Mouse (Mus musculus) heart, embryonic 16.5 days (tissue): Measurements from ENCODE around the gene Ccng1. TPM values are rescaled to one million over a fixed set of nuclear protein-coding genes. Genes with fewer than 3 reads are reported as not detected.

Experiments used
- ATAC-seq: fragments of 200-750 bp; cut with Nextera tagmentation; replicated peaks from 2 replicates; pipeline ENCODE4 v1.8.0; 2017; ENCODE audit warnings: moderate number of reproducible peaks; ENCODE audit not compliant: insufficient read depth, low FRiP score; ENCODE audit errors: extremely low read depth
- H3K27ac ChIP-seq: fragments of 300-500 bp; sonication (generic); 2 replicates; pipeline ENCODE4 v1.5.1; 2014; ENCODE audit warnings: mild to moderate bottlenecking, low read length, control low read depth, moderate library complexity
- H3K27me3 ChIP-seq: fragments of 300-500 bp; sonication (generic); 2 replicates; pipeline ENCODE4 v1.6.1; 2014; ENCODE audit warnings: low read length, mixed read lengths; ENCODE audit not compliant: control insufficient read depth, insufficient read depth
- H3K36me3 ChIP-seq: fragments of 300-500 bp; sonication (generic); 2 replicates; pipeline ENCODE4 v1.6.1; 2014; ENCODE audit not compliant: control insufficient read depth, insufficient read depth
- H3K4me1 ChIP-seq: fragments of 300-500 bp; sonication (generic); 2 replicates; pipeline ENCODE4 v1.6.1; 2014; ENCODE audit warnings: low read length, mixed read lengths; ENCODE audit not compliant: control insufficient read depth, insufficient read depth
- H3K4me2 ChIP-seq: fragments of 300-500 bp; sonication (generic); 2 replicates; pipeline ENCODE4 v1.6.1; 2014; ENCODE audit warnings: low read depth, mild to moderate bottlenecking, control low read depth, low read length
- H3K4me3 ChIP-seq: fragments of 300-500 bp; sonication (generic); 2 replicates; pipeline ENCODE4 v1.5.1; 2014; ENCODE audit warnings: mild to moderate bottlenecking, control low read depth, low read length
- H3K9ac ChIP-seq: fragments of 300-500 bp; sonication (generic); 2 replicates; pipeline ENCODE4 v1.6.1; 2014; ENCODE audit warnings: low read length, control low read depth
- H3K9me3 ChIP-seq: fragments of 300-500 bp; sonication (generic); replicated peaks from 2 replicates; pipeline ENCODE4 v1.6.1; 2016; ENCODE audit warnings: low read length; ENCODE audit not compliant: control insufficient read depth
- WGBS: fragments of 180-500 bp; shearing (Covaris S2); extraction: QIAGEN DNeasy Blood & Tissue Kit; methylation state at CpG from one replicate; pipeline ENCODE4 v1.1.7; 2014; 5-methylcytosine and 5-hydroxymethylcytosine counted together
- polyA plus RNA-seq: library from polyadenylated mRNA; unstranded; fragments of >200 nt; fragmentation: Nextera tagmentation; extraction: Ambion mirVana; gene quantifications from 2 replicates; pipeline ENCODE4 v1.2.1, GENCODE M21; 2015

Gene Ccng1
- polyA plus RNA-seq, result 150 and 163 TPM in 2 replicates

DNA sequence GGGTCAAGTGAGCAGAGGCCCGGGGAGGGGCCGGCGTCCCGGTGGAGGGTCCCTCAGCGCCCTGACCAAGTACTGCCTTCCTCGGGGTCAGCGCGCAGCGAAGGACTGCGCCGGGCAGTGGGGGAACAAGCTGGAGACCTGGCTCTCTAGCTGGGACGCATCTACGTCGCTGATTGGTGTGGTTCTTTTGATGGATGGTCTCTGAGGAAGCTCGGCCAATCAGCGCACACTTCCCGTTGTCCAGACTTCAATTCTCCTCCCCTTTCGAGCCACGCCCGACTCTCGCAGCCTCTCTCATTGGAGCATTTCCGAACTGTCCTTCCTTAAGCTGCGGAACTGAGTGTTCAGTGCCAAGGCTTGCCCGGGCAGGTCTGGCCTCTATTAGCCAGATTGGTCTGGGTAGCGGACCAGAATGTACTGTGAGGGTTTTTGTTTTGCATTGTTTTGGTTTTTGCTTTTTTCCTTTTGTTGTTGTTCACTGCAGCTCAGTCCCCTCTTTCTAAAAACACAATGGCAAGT, at the start of gene Ccng1:
Ccng1 (minus strand) TSS at position 203 of the 519 bp plus-strand sequence.
- H3K9ac ChIP-seq, result peak within 1 kb of the TSS; percentile 98
- under 1% methylated on average over 25 of the region's 25 CpGs for WGBS
- ATAC-seq, result peak; percentile 98
- H3K4me2 ChIP-seq, result peak within 1 kb of the TSS; percentile 69
- peak within 1 kb of the TSS; percentile 96 for H3K27ac ChIP-seq
- peaks cover 16% of the 10 kb centered on the region for H3K4me1 ChIP-seq
- no peaks in the 10 kb centered on the region for H3K9me3 ChIP-seq
- H3K4me3 ChIP-seq, result peak within 1 kb of the TSS; percentile 92
- H3K36me3 ChIP-seq, result peaks cover 5% of the 10 kb centered on the region
- no peaks in the 10 kb centered on the region for H3K27me3 ChIP-seq

DNA sequence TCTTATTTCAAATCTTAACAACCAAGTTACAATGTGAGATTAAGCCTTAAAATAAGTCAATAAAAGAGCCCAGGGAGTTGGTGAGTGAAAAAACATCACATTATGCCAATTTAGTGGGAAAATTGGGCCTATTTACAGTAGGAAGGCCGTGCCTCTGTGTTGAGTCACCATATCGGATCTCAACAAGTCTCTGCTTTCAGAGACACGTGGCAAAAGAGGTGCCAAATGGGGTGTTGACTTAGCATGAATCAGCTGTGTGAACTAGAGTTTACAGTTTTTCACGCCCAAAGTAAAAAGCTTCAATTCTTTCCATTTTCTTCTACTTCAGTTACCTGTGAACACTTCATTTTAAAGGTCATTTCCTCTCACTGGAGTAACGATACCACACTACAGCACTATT, 35.2 kb upstream of the Ccng1 start:
- no peak for ATAC-seq
- H3K9ac ChIP-seq, result no peak overlapping the region
- H3K4me1 ChIP-seq, result no peaks in the 10 kb centered on the region
- H3K4me2 ChIP-seq, result no peak overlapping the region
- H3K36me3 ChIP-seq, result no peaks in the 10 kb centered on the region
- H3K9me3 ChIP-seq, result no peaks in the 10 kb centered on the region
- H3K4me3 ChIP-seq, result no peak overlapping the region
- no peaks in the 10 kb centered on the region for H3K27me3 ChIP-seq
- H3K27ac ChIP-seq, result no peak overlapping the region
- WGBS, result 55% methylated on average over 5 of the region's 5 CpGs

DNA sequence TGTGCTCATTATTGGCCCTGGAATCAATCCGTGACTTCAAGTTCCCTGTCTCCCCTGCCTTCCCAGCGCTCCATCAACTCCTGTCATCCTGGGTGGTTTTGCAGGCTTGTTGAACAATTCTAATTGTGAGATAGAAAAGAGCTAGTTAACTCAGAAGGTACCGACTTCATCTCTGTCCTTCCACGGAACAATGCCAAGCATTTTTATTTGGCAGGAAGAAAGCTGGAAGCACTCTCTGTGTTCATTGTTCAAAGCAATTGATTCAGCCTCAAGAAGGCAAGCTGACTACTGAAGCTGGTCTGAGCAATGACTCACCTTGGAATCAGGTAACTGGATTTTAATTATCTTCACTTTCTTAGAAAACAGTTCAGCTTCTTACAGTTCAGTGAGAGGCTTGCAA, 34.6 kb upstream of the Ccng1 start:
- no peak for ATAC-seq
- WGBS, result 61% methylated on average over 4 of the region's 4 CpGs
- Histone ChIP-seq H3K36me3 (no peaks in the 10 kb centered on the region), H3K27me3 (no peaks in the 10 kb centered on the region), H3K4me3 (no peak overlapping the region), H3K4me1 (no peaks in the 10 kb centered on the region), H3K9me3 (no peaks in the 10 kb centered on the region), H3K27ac (no peak overlapping the region), H3K9ac (no peak overlapping the region), H3K4me2 (no peak overlapping the region)

DNA sequence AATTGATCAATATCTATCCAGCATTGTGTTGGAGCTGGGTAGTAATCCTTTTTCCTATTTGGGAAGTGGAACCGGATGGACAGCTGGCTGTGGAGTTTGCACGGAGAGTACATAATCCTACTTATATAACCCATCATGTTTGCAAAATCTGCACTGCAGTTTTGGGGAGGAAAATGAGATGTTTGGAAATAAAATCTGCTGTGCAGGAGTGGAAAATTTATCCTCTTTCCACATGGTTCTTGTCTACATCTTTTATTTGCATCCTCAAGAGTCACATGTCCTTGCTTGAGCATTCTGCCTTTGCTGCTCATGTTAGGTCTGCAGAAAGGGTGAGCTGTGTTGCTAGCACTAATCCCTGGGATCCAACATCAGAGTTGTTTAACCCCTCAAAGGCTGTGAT, 31.8 kb upstream of the Ccng1 start:
- Histone ChIP-seq H3K27me3 (no peaks in the 10 kb centered on the region), H3K4me1 (no peaks in the 10 kb centered on the region), H3K36me3 (no peaks in the 10 kb centered on the region), H3K4me3 (no peak overlapping the region), H3K4me2 (no peak overlapping the region), H3K27ac (no peak overlapping the region), H3K9ac (no peak overlapping the region), H3K9me3 (no peaks in the 10 kb centered on the region)
- ATAC-seq, result no peak
- WGBS, result 88% methylated on average over 2 of the region's 2 CpGs

DNA sequence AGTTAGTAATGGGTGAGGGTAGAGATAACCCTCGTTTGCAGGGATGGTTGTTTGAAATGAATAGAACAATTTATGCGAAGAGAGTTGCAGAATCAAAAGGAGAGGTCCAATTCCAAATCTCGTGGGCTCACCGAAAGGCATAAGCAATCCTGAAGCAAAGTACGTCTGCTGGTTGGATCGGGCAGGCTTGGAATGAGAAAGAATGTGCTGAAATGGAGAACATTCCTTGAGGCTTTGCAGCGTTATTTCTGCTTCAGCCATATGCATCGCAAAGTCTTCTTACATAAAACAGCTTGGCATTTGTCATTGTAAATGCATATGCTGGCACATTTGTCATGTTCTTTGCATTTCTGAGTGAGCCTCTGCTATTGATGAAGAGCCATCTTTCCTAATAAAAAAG, 29.2 kb upstream of the Ccng1 start:
- no peak for ATAC-seq
- Histone ChIP-seq H3K4me1 (no peaks in the 10 kb centered on the region), H3K36me3 (no peaks in the 10 kb centered on the region), H3K27me3 (no peaks in the 10 kb centered on the region), H3K27ac (no peak overlapping the region), H3K9me3 (no peaks in the 10 kb centered on the region), H3K9ac (no peak overlapping the region), H3K4me3 (no peak overlapping the region), H3K4me2 (no peak overlapping the region)
- WGBS, result 64% methylated on average over 8 of the region's 8 CpGs

DNA sequence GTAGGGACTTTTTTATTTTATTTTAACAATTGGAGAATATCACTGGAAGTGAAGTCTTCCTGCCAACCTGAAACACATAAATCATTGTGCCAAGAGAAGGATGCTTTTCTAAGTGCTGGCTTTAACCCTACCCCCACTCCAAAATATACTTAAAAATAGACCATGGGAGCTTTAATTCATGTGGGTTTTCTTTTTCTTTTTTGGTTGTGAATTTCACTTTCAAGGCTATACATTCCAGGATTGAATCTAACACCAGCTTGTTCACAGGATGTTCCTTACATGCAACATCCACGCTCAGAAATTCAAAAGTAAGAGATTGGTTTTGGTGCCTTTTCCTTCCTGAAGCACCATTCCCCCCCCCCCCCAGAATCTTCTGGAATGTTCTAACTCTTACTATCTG, 28.2 kb upstream of the Ccng1 start:
- no peaks in the 10 kb centered on the region for H3K27me3 ChIP-seq
- no peaks in the 10 kb centered on the region for H3K9me3 ChIP-seq
- 84% methylated on average over 1 of the region's 1 CpGs for WGBS
- H3K4me3 ChIP-seq, result no peak overlapping the region
- no peaks in the 10 kb centered on the region for H3K4me1 ChIP-seq
- no peak overlapping the region for H3K4me2 ChIP-seq
- H3K9ac ChIP-seq, result no peak overlapping the region
- ATAC-seq, result no peak
- no peak overlapping the region for H3K27ac ChIP-seq
- H3K36me3 ChIP-seq, result no peaks in the 10 kb centered on the region

DNA sequence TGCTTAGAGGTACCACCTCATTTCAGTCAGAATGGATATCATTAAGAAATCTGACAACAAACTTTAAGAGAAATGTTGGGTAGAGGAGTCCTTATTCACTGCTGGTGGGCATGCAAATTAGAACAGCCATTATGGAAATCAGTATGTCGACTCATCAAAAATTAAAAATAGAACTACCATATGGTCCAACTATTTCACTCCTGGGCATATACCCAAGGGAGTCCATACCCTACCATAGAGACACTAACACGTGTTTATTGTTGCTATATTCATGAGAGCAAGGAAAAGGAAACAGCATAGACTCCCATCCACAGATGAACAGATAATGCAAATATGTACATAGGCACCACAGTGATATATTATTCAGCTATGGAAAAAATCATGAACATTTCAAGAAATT, 26.7 kb upstream of the Ccng1 start:
- 62% methylated on average over 2 of the region's 2 CpGs for WGBS

DNA sequence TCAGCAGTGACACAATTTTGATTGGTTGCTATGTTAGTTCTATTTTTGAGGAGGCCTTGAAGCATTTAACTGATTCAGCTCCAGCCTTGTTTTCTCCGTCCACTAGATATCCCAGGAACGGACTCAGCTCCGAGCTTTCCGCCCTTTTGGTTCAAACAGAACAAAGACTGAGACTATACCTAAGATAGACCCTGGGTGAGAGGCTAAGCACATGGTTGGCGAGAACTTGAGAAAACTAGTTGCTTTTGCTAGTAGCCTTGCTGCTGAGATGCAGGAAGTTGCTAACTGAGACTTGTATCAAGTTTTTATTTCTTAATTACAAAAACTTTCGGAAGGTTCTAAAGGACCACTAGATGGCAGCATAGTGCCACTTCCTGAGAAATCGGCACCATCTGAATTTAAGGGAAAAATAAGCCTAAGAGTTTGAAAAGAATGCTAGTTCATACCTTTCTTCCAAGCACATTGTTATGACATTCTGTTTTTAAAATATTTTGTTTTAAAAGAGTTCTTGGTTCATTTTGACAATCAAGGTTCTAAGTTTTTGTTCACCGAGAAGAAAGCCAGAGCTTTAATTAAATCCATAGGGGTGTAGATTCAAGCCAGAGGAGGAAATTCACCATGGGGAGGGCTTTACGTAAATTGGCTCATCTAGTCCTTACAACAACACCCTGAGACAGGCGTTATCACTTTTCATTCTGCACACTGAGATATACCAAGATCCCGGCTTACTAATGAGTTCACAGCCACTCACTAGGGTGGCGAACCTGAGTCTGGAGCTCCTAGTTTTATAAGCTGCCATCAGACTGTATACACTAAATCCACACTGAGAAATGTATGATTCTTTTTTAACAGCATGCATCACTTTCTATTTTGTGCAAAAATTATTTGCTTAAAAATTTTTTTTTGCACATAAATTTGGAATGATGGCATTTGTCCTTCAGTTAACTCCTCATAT, 20.5 kb upstream of the Ccng1 start:
- H3K4me2 ChIP-seq, result peak overlapping the region; percentile 46
- H3K4me3 ChIP-seq, result no peak overlapping the region; the same call in 1 of the 2 replicates
- H3K4me1 ChIP-seq, result no peaks in the 10 kb centered on the region
- no peak for ATAC-seq
- no peaks in the 10 kb centered on the region for H3K9me3 ChIP-seq
- no peaks in the 10 kb centered on the region for H3K36me3 ChIP-seq
- no peaks in the 10 kb centered on the region for H3K27me3 ChIP-seq
- H3K27ac ChIP-seq, result no peak overlapping the region
- H3K9ac ChIP-seq, result no peak overlapping the region
- WGBS, result 40% methylated on average over 12 of the region's 12 CpGs

More for the DNA sequence above, 26.7 kb upstream of the Ccng1 start:
- Histone ChIP-seq H3K4me1 (no peaks in the 10 kb centered on the region), H3K4me2 (no peak overlapping the region), H3K9me3 (no peaks in the 10 kb centered on the region), H3K4me3 (no peak overlapping the region), H3K36me3 (no peaks in the 10 kb centered on the region), H3K27me3 (no peaks in the 10 kb centered on the region), H3K27ac (no peak overlapping the region), H3K9ac (no peak overlapping the region)
- ATAC-seq, result no peak

DNA sequence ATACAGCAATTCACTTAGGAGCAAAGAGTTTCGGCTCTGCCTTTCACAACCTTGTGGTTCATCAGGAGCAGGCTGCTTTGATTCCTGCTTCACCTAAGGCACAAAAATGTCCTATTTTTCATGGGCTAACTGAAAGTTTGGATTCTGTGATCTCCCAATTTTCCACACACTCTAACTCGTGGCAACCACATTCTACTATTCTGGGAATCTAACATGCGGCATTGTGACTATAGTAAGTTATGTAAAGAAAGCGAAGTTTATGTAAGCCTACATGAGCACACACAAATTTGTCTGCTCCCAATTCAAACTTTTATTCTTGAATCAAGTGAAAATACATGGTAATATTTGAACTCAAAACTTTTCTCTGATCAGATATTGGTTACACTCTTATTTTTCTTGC, 9.6 kb upstream of the Ccng1 start:
- no peaks in the 10 kb centered on the region for H3K36me3 ChIP-seq
- H3K27ac ChIP-seq, result no peak overlapping the region
- no peak overlapping the region for H3K9ac ChIP-seq
- no peaks in the 10 kb centered on the region for H3K4me1 ChIP-seq
- ATAC-seq, result no peak
- no peaks in the 10 kb centered on the region for H3K9me3 ChIP-seq
- no peak overlapping the region for H3K4me3 ChIP-seq
- no peak overlapping the region for H3K4me2 ChIP-seq
- H3K27me3 ChIP-seq, result no peaks in the 10 kb centered on the region
- WGBS, result 78% methylated on average over 4 of the region's 4 CpGs
